Mouse (Mus musculus) embryonic facial prominence, embryonic 14.5 days (tissue): ENCODE measurements around the gene Cnn1. TPM values are rescaled to one million over a fixed set of nuclear protein-coding genes. Genes with fewer than 3 reads are reported as not detected.

Experiments
- ATAC-seq: fragments of 200-750 bp; cut with Nextera tagmentation; 2 replicates; pipeline ENCODE4 v1.8.0; 2017; ENCODE audit warnings: low read depth, moderate number of reproducible peaks, moderate TSS enrichment
- DNase-seq: peaks from one replicate; pipeline ENCODE4 v3.0.0-alpha.2; 2015; ENCODE audit warnings: low spot score
- H3K27ac ChIP-seq: fragments of 300-500 bp; sonication (generic); replicated peaks from 2 replicates; pipeline ENCODE4 v1.5.1; 2014; ENCODE audit warnings: low read depth, mild to moderate bottlenecking, low read length, moderate library complexity
- H3K27me3 ChIP-seq: fragments of 300-500 bp; sonication (generic); replicated peaks from 2 replicates; pipeline ENCODE4 v1.6.1; 2014; ENCODE audit warnings: low read length; ENCODE audit not compliant: control insufficient read depth, insufficient read depth
- H3K36me3 ChIP-seq: fragments of 300-500 bp; sonication (generic); 2 replicates; pipeline ENCODE4 v1.6.1; 2014; ENCODE audit warnings: low read length, mixed read lengths; ENCODE audit not compliant: control insufficient read depth, insufficient read depth
- H3K4me1 ChIP-seq: fragments of 300-500 bp; sonication (generic); 2 replicates; pipeline ENCODE4 v1.6.1; 2014; ENCODE audit warnings: antibody characterized with exemption, low read length; ENCODE audit not compliant: control insufficient read depth, insufficient read depth
- H3K4me2 ChIP-seq: fragments of 300-500 bp; sonication (generic); 2 replicates; pipeline ENCODE4 v1.6.1; 2014; ENCODE audit warnings: low read depth, mild to moderate bottlenecking, low read length, moderate library complexity, mixed read lengths
- H3K4me3 ChIP-seq: fragments of 300-500 bp; sonication (generic); 2 replicates; pipeline ENCODE4 v1.5.1; 2014; ENCODE audit warnings: low read depth, mild to moderate bottlenecking, low read length
- H3K9ac ChIP-seq: fragments of 300-500 bp; sonication (generic); 2 replicates; pipeline ENCODE4 v1.6.1; 2014; ENCODE audit warnings: low read depth, mild to moderate bottlenecking, low read length, moderate library complexity, mixed read lengths
- H3K9me3 ChIP-seq: fragments of 300-500 bp; sonication (generic); 2 replicates; pipeline ENCODE4 v1.6.1; 2016; ENCODE audit warnings: low read length; ENCODE audit not compliant: control insufficient read depth
- WGBS: fragments of 180-500 bp; shearing (Covaris S2); extraction: QIAGEN DNeasy Blood & Tissue Kit; methylation state at CpG from one replicate; pipeline ENCODE4 v1.1.7; 2014; 5-methylcytosine and 5-hydroxymethylcytosine counted together
- polyA plus RNA-seq: library from polyadenylated mRNA; unstranded; fragments of >200 nt; fragmentation: Nextera tagmentation; extraction: Ambion mirVana; gene quantifications from 2 replicates; pipeline ENCODE4 v1.2.1, GENCODE M21; 2014

Gene Cnn1
- polyA plus RNA-seq, 1 experiment from 2014 or later = 7.1 TPM

GRCm38 (mm10) chr9:22135644-22136390 lies 36.8 kb downstream of the Cnn1 start, which contains the start of gene Acp5:
Gene Acp5 (minus strand): TSS chr9:22135711.
- Histone ChIP-seq H3K4me1 (0 out of 2 replicates have a peak, but pooled peaks cover 11% of the 10 kb centered on the region), H3K4me2 (no peak within 1 kb of the TSS), H3K27ac (no peak within 1 kb of the TSS), H3K9ac (no peak within 1 kb of the TSS), H3K4me3 (no peak within 1 kb of the TSS), H3K9me3 (no peaks in the 10 kb centered on the region), H3K27me3 (peaks cover 3% of the 10 kb centered on the region; the same call in 1 of the 2 replicates), H3K36me3 (no peaks in the 10 kb centered on the region)
- no peak for ATAC-seq
- WGBS = 73% methylated on average over 7 of the region's 7 CpGs
- no peak for DNase-seq

- ATAC-seq (no peak), DNase-seq (no peak)
- peaks cover 2% of the 10 kb centered on the region; the same call in 1 of the 2 replicates for H3K27me3 ChIP-seq
- 0 out of 2 replicates have a peak, but pooled peaks cover 1% of the 10 kb centered on the region for H3K4me1 ChIP-seq
- 17% methylated on average over 22 of the region's 23 CpGs for WGBS
- H3K9ac ChIP-seq = no peak overlapping the region
- H3K27ac ChIP-seq = no peak overlapping the region
- no peaks in the 10 kb centered on the region for H3K9me3 ChIP-seq
- H3K4me2 ChIP-seq = no peak overlapping the region
- no peak overlapping the region for H3K4me3 ChIP-seq
- H3K36me3 ChIP-seq = no peaks in the 10 kb centered on the region
Measured at GRCm38 (mm10) chr9:22136765-22137547, 37.9 kb downstream of the Cnn1 start.

GRCm38 (mm10) chr9:22138480-22138879 lies 39.5 kb downstream of the Cnn1 start:
- Histone ChIP-seq H3K36me3 (no peaks in the 10 kb centered on the region), H3K4me2 (no peak overlapping the region), H3K27ac (no peak overlapping the region), H3K4me3 (no peak overlapping the region), H3K9ac (no peak overlapping the region), H3K27me3 (no peaks in the 10 kb centered on the region; the same call in 1 of the 2 replicates), H3K4me1 (no peaks in the 10 kb centered on the region), H3K9me3 (no peaks in the 10 kb centered on the region)
- 38% methylated on average over 2 of the region's 2 CpGs for WGBS
- ATAC-seq = no peak
- no peak for DNase-seq

GRCm38 (mm10) chr9:22139746-22140145 lies 40.7 kb downstream of the Cnn1 start:
- ATAC-seq = no peak
- Histone ChIP-seq H3K9ac (no peak overlapping the region), H3K27ac (no peak overlapping the region), H3K4me1 (no peaks in the 10 kb centered on the region), H3K27me3 (no peaks in the 10 kb centered on the region; the same call in 1 of the 2 replicates), H3K4me3 (no peak overlapping the region), H3K9me3 (no peaks in the 10 kb centered on the region), H3K4me2 (no peak overlapping the region), H3K36me3 (no peaks in the 10 kb centered on the region)
- 88% methylated on average over 5 of the region's 5 CpGs for WGBS
- no peak for DNase-seq

- H3K27ac ChIP-seq = no peak overlapping the region
- 51% methylated on average over 17 of the region's 17 CpGs for WGBS
- no peak overlapping the region for H3K9ac ChIP-seq
- DNase-seq (peak; percentile 83), ATAC-seq (peak; percentile 62; the same call in 1 of the 2 replicates)
- no peak overlapping the region for H3K4me3 ChIP-seq
- H3K9me3 ChIP-seq = peaks cover 6% of the 10 kb centered on the region; the same call in 1 of the 2 replicates
- H3K4me1 ChIP-seq = no peaks in the 10 kb centered on the region
- H3K4me2 ChIP-seq = no peak overlapping the region
- no peaks in the 10 kb centered on the region for H3K27me3 ChIP-seq
- no peaks in the 10 kb centered on the region for H3K36me3 ChIP-seq
Measured at GRCm38 (mm10) chr9:22143108-22144037, 44.4 kb downstream of the Cnn1 start.

GRCm38 (mm10) chr9:22144304-22144965 lies 45.4 kb downstream of the Cnn1 start:
- H3K27ac ChIP-seq = no peak overlapping the region
- H3K36me3 ChIP-seq = no peaks in the 10 kb centered on the region
- peaks cover 6% of the 10 kb centered on the region; the same call in 1 of the 2 replicates for H3K9me3 ChIP-seq
- no peaks in the 10 kb centered on the region for H3K27me3 ChIP-seq
- DNase-seq = no peak
- H3K4me1 ChIP-seq = no peaks in the 10 kb centered on the region
- H3K4me3 ChIP-seq = no peak overlapping the region
- H3K9ac ChIP-seq = no peak overlapping the region
- no peak for ATAC-seq
- 86% methylated on average over 7 of the region's 8 CpGs for WGBS
- no peak overlapping the region for H3K4me2 ChIP-seq

GRCm38 (mm10) chr9:22149426-22150248 lies 50.6 kb downstream of the Cnn1 start:
- Histone ChIP-seq H3K9ac (no peak overlapping the region), H3K36me3 (no peaks in the 10 kb centered on the region), H3K27me3 (no peaks in the 10 kb centered on the region), H3K4me3 (no peak overlapping the region), H3K4me2 (no peak overlapping the region), H3K27ac (no peak overlapping the region), H3K9me3 (peaks cover 6% of the 10 kb centered on the region; the same call in 1 of the 2 replicates), H3K4me1 (no peaks in the 10 kb centered on the region)
- ATAC-seq (peak; percentile 60; the same call in 1 of the 2 replicates), DNase-seq (no peak)
- WGBS = 77% methylated on average over 20 of the region's 20 CpGs
